In the genomic region with DNA sequence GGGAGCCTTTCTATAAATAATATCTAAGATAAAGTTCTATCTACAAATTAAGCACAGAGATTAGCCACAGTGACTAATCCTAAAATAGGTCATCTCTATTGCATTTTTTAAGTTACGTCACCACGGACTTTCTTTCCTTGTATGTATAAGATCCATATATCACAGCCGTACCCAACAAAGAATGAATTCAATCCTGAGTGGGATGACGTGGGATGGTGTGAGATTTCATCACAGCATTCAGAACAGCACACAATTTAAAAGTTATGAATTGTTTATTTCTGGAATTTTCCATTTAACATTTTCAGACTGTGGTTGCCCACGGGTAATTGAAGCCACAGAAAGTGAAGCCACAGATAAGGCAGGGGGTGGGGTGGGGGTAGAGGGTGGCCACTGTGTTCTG, we compare ENCODE assay signal across 18 mouse cellular contexts.
"Had no signal": no experiment of that assay in that cellular context is flagged by ENCODE, and none has a peak within 500 bp of the region (broad histone marks: within the 10 kb centered on the region; RNA-seq: fewer than 3 reads in every experiment).

No protein-coding gene starts in this region.

- H3K4me3 ChIP-seq: limb, embryonic 12.5 days; limb, embryonic 15.5 days; megakaryocyte, embryonic 14.5 days; midbrain, embryonic 10.5 days; midbrain, embryonic 13.5 days had no signal

- H3K9ac ChIP-seq: limb, embryonic 12.5 days; limb, embryonic 15.5 days; liver, embryonic 14.5 days; liver, postnatal 0 days; lung, embryonic 14.5 days; midbrain, embryonic 13.5 days had no signal

- H3K4me2 ChIP-seq: limb, embryonic 12.5 days; limb, embryonic 15.5 days; liver, embryonic 11.5 days; lung, embryonic 14.5 days; midbrain, embryonic 13.5 days had no signal

- H3K27me3 ChIP-seq: limb, embryonic 12.5 days; limb, embryonic 15.5 days; megakaryocyte, embryonic 14.5 days; midbrain, embryonic 13.5 days had no signal

- H3K36me3 ChIP-seq: limb, embryonic 12.5 days; limb, embryonic 15.5 days; midbrain, embryonic 10.5 days; midbrain, embryonic 13.5 days had no signal

- DNase-seq: kidney, adult 18-20 months; kidney, adult 9 months; kidney, postnatal 14 days; kidney, postnatal 4 days; left cerebral cortex, postnatal 4 days; liver, postnatal 0 days; lung, embryonic 14.5 days; lung, postnatal 10 days; lung, postnatal 36 days; thymus, postnatal 25 days had no signal

- H3K27ac ChIP-seq: limb, embryonic 12.5 days; limb, embryonic 15.5 days; liver, embryonic 14.5 days; midbrain, embryonic 10.5 days; midbrain, embryonic 13.5 days; stomach, postnatal 0 days had no signal

- H3K4me1 ChIP-seq: megakaryocyte, embryonic 14.5 days had no signal

- H3K9me3 ChIP-seq: limb, embryonic 12.5 days; limb, embryonic 15.5 days; midbrain, embryonic 10.5 days; midbrain, embryonic 13.5 days had no signal

- ATAC-seq: liver, postnatal 0 days; midbrain, embryonic 13.5 days had no signal
